Mouse (Mus musculus) cerebellum, adult 2 months (tissue): Measurements from ENCODE around the gene Urb1.

ENCODE experiments used
- CTCF ChIP-seq: fragments of 200-500 bp; IDR thresholded peaks from 2 replicates; pipeline ENCODE4 v1.5.1; 2011; ENCODE audit warnings: low read depth, mild to moderate bottlenecking, control low read depth, low read length, moderate library complexity, borderline replicate concordance; ENCODE audit not compliant: insufficient read depth
- POLR2A ChIP-seq: fragments of 200-500 bp; IDR thresholded peaks from 2 replicates; pipeline ENCODE4 v1.6.1; 2011; ENCODE audit warnings: low read length, control low read depth, borderline replicate concordance; ENCODE audit not compliant: insufficient read depth

- TF ChIP-seq CTCF (no peak), POLR2A (no peak)
Measured at GRCm38 (mm10) chr16:90845038-90845437, 34.8 kb upstream of the Urb1 start.
